Mouse (Mus musculus): ENCODE results near the gene Nnmt. TPM values are rescaled to one million over a fixed set of nuclear protein-coding genes. Genes with fewer than 3 reads are reported as not detected.

The Nnmt gene
- polyA plus RNA-seq, 1 experiment from 2014 or later = 5.3 TPM

- no peaks in the 10 kb centered on the region; the same call in 1 of the 2 replicates for H3K4me1 ChIP-seq (replicated peaks; ENCODE audit: control insufficient read depth, insufficient read depth)
- TF ChIP-seq CTCF (IDR thresholded peaks at IDR 0.05; ENCODE audit: low read depth) (no peak), EP300 (optimal IDR thresholded peaks at IDR 0.05) (no peak)
- H3K9ac ChIP-seq (ENCODE audit: low read length) = no peak overlapping the region; the same call in 1 of the 2 replicates
- no peaks in the 10 kb centered on the region for H3K27me3 ChIP-seq (ENCODE audit: control insufficient read depth, insufficient read depth, low read length)
- H3K27ac ChIP-seq (replicated peaks) = 0 out of 2 replicates have a peak overlapping the region, but pooled peaks have one; percentile 18
- no peak overlapping the region for H3K4me2 ChIP-seq (replicated peaks; ENCODE audit: low read depth)
- WGBS = 71% methylated on average over 16 of the region's 16 CpGs
- no peak overlapping the region for H3K4me3 ChIP-seq (ENCODE audit: low read depth, low read length)
- no peaks in the 10 kb centered on the region for H3K36me3 ChIP-seq (ENCODE audit: control insufficient read depth, insufficient read depth, low read length)
- no peak for ATAC-seq (ENCODE audit: low FRiP score, low TSS enrichment)
- peak; percentile 14 for DNase-seq (ENCODE audit: low spot score)
- no peaks in the 10 kb centered on the region for H3K9me3 ChIP-seq (ENCODE audit: control insufficient read depth, low read length)
These were observed 42.1 kb upstream of the Nnmt start for GRCm38 (mm10) chr9:48646781-48647647.

DNA sequence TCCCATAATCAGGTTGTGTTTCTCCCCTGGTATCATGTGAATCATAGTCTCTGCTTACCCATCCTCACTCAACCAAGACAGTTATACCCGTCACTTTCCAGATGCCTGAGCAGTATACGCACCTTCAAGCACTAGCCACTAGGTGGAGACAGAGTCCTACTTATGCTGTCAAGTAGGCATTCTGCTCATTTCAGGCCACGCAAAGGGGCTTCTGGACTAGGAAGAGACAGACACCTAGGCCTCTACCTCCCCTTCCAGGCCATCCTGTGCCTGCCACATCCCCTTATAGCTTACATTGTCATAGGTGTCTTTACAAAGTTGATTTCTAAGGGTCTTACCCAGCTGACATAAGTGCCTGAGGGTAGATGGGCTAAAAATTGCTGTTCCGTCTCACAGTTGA, 41.3 kb upstream of the Nnmt start:
- no peaks in the 10 kb centered on the region; the same call in 1 of the 2 replicates for H3K4me1 ChIP-seq (replicated peaks; ENCODE audit: control insufficient read depth, insufficient read depth)
- no peaks in the 10 kb centered on the region for H3K36me3 ChIP-seq (ENCODE audit: control insufficient read depth, insufficient read depth, low read length)
- ATAC-seq (ENCODE audit: low FRiP score, low TSS enrichment) = peak; percentile 40; the same call in 1 of the 2 replicates
- H3K4me2 ChIP-seq (replicated peaks; ENCODE audit: low read depth) = no peak overlapping the region
- TF ChIP-seq EP300 (optimal IDR thresholded peaks at IDR 0.05) (no peak), CTCF (IDR thresholded peaks at IDR 0.05; ENCODE audit: low read depth) (peak; percentile 100)
- DNase-seq (ENCODE audit: low spot score) = peak; percentile 65
- H3K27ac ChIP-seq (replicated peaks) = 0 out of 2 replicates have a peak overlapping the region, but pooled peaks have one; percentile 18
- WGBS = 26% methylated on average over 4 of the region's 4 CpGs
- H3K9me3 ChIP-seq (ENCODE audit: control insufficient read depth, low read length) = no peaks in the 10 kb centered on the region
- H3K4me3 ChIP-seq (ENCODE audit: low read depth, low read length) = no peak overlapping the region
- no peak overlapping the region for H3K9ac ChIP-seq (ENCODE audit: low read length)
- H3K27me3 ChIP-seq (ENCODE audit: control insufficient read depth, insufficient read depth, low read length) = no peaks in the 10 kb centered on the region

DNA sequence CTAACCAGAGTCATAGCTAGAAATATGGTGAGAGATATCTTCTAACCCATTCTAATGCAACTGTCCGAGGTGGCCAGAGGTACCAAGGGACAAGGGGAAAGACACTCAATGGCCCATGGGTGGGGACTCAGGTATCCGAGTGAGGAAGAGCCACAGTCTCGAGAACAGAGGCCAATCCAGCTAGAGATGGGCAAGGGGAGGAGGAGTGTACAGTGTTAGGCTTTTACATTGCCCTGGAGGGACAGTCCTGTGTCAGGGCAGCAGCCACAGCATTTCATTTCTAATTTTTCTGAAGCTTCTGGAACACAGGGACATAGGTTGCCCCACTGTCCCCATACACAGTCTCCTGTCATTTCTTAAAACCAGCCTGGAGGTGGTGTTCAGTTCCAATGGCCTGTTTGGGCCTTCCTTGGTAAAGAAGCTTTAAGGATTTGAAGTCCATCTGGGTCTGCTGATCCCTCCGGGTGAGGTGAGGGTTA, 40.7 kb upstream of the Nnmt start:
- 55% methylated on average over 4 of the region's 4 CpGs for WGBS
- no peak overlapping the region for H3K4me3 ChIP-seq (ENCODE audit: low read depth, low read length)

GRCm38 (mm10) chr9:48644926-48645647, 40.1 kb upstream of the Nnmt start:
- Histone ChIP-seq H3K9ac (ENCODE audit: low read length) (no peak overlapping the region), H3K4me1 (replicated peaks; ENCODE audit: control insufficient read depth, insufficient read depth) (no peaks in the 10 kb centered on the region; the same call in 1 of the 2 replicates), H3K4me3 (ENCODE audit: low read depth, low read length) (no peak overlapping the region), H3K36me3 (ENCODE audit: control insufficient read depth, insufficient read depth, low read length) (no peaks in the 10 kb centered on the region), H3K9me3 (ENCODE audit: control insufficient read depth, low read length) (no peaks in the 10 kb centered on the region), H3K27me3 (ENCODE audit: control insufficient read depth, insufficient read depth, low read length) (no peaks in the 10 kb centered on the region), H3K27ac (replicated peaks) (no peak overlapping the region), H3K4me2 (replicated peaks; ENCODE audit: low read depth) (no peak overlapping the region)
- no peak for ATAC-seq (ENCODE audit: low FRiP score, low TSS enrichment)
- 48% methylated on average over 13 of the region's 13 CpGs for WGBS
- TF ChIP-seq CTCF (IDR thresholded peaks at IDR 0.05; ENCODE audit: low read depth) (peak; percentile 81), EP300 (optimal IDR thresholded peaks at IDR 0.05) (no peak)
- peak; percentile 32 for DNase-seq (ENCODE audit: low spot score)

More for the DNA sequence above, 40.7 kb upstream of the Nnmt start:
- H3K9ac ChIP-seq (ENCODE audit: low read length) = no peak overlapping the region
- H3K9me3 ChIP-seq (ENCODE audit: control insufficient read depth, low read length) = no peaks in the 10 kb centered on the region
- H3K4me2 ChIP-seq (replicated peaks; ENCODE audit: low read depth) = no peak overlapping the region
- H3K27me3 ChIP-seq (ENCODE audit: control insufficient read depth, insufficient read depth, low read length) = no peaks in the 10 kb centered on the region
- H3K4me1 ChIP-seq (replicated peaks; ENCODE audit: control insufficient read depth, insufficient read depth) = no peaks in the 10 kb centered on the region; the same call in 1 of the 2 replicates
- H3K27ac ChIP-seq (replicated peaks) = no peak overlapping the region
- no peak for DNase-seq (ENCODE audit: low spot score)
- TF ChIP-seq EP300 (optimal IDR thresholded peaks at IDR 0.05) = no peak
- no peak for TF ChIP-seq CTCF (IDR thresholded peaks at IDR 0.05; ENCODE audit: low read depth)
- no peak for ATAC-seq (ENCODE audit: low FRiP score, low TSS enrichment)
- H3K36me3 ChIP-seq (ENCODE audit: control insufficient read depth, insufficient read depth, low read length) = no peaks in the 10 kb centered on the region

DNA sequence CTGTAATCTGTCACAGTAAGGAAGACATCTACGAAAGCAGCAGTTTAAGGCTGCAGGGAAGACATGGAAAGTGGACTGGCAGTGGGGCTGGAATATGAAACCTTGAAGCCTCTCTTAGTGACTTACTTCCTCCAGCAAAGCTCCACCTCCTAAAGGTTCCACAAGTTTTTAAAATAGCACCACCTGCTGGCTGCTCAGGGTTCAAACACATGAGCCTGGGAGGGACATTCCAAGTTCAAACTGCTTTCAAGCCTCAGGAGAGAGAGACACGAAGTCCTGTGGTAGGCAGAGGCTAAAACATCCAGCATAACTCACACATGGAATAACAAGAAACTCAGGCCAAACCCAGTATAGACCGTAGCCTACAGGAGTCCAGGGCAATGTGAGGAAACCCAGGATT, 39.4 kb upstream of the Nnmt start:
- TF ChIP-seq EP300 (optimal IDR thresholded peaks at IDR 0.05) (no peak), CTCF (IDR thresholded peaks at IDR 0.05; ENCODE audit: low read depth) (peak; percentile 40)
- DNase-seq (ENCODE audit: low spot score) (peak; percentile 12), ATAC-seq (ENCODE audit: low FRiP score, low TSS enrichment) (no peak)
- Histone ChIP-seq H3K4me2 (replicated peaks; ENCODE audit: low read depth) (no peak overlapping the region), H3K36me3 (ENCODE audit: control insufficient read depth, insufficient read depth, low read length) (no peaks in the 10 kb centered on the region), H3K4me1 (replicated peaks; ENCODE audit: control insufficient read depth, insufficient read depth) (no peaks in the 10 kb centered on the region; the same call in 1 of the 2 replicates), H3K27me3 (ENCODE audit: control insufficient read depth, insufficient read depth, low read length) (no peaks in the 10 kb centered on the region), H3K4me3 (ENCODE audit: low read depth, low read length) (no peak overlapping the region), H3K9ac (ENCODE audit: low read length) (no peak overlapping the region), H3K9me3 (ENCODE audit: control insufficient read depth, low read length) (no peaks in the 10 kb centered on the region), H3K27ac (replicated peaks) (no peak overlapping the region)
- WGBS = 76% methylated on average over 3 of the region's 3 CpGs
